Mouse (Mus musculus) right cerebral cortex, postnatal 10 days (tissue): ENCODE data around the gene Olfr1087.
"Not testable (repeated sequence)": the region's sequence is repeated elsewhere in the genome, so short reads cannot be mapped to it uniquely, and the experiment has no call there.

Experiments
- DNase-seq, 2 experiments: peaks; one replicate each; pipeline ENCODE4 v3.0.0; 2021; ENCODE audit warnings: low spot score in 2 of 2

The Olfr1087 gene

GRCm38 (mm10) chr2:86698295-86698694 lies at the start of gene Olfr1087:
Olfr1087 (minus strand) TSS chr2:86698395.
- no peak for DNase-seq

GRCm38 (mm10) chr2:86733601-86734000 lies 35.4 kb upstream of the Olfr1087 start, which contains the start of gene Olfr1089:
Olfr1089 (minus strand) TSS chr2:86733701.
- DNase-seq: no peak

GRCm38 (mm10) chr2:86679992-86680391 lies 18.2 kb downstream of the Olfr1087 start, which contains the start of gene Olfr1086:
Olfr1086 (minus strand) TSS chr2:86680092.
- DNase-seq: no peak

- no peak for DNase-seq
These were observed 36.3 kb downstream of the Olfr1087 start, which contains the start of gene Olfr1085 for GRCm38 (mm10) chr2:86661919-86662318. Olfr1085 (minus strand) TSS chr2:86662019.

- DNase-seq: not testable (repeated sequence)
These were observed 58.6 kb downstream of the Olfr1087 start, which contains the start of gene Olfr1084 for GRCm38 (mm10) chr2:86639625-86640024. Olfr1084 (minus strand) TSS chr2:86639725.
